Mouse (Mus musculus): Measurements from ENCODE around the gene Psme2.

Psme2 gene

GRCm38 (mm10) chr14:55590748-55591330, at the start of gene Psme2:
Gene Psme2, minus strand, starts transcription at chr14:55591113.
- DNase-seq: peak; percentile 75

- DNase-seq: no peak
These were observed 46.9 kb upstream of the Psme2 start, which contains the start of gene Gm49378 for GRCm38 (mm10) chr14:55637795-55638194. Gene Gm49378, minus strand, starts transcription at chr14:55637895.

GRCm38 (mm10) chr14:55635523-55636007, 44.7 kb upstream of the Psme2 start, which contains the start of gene Ipo4:
Gene Ipo4, minus strand, starts transcription at chr14:55635957.
- DNase-seq: peak; percentile 91

GRCm38 (mm10) chr14:55634874-55635522, 44.1 kb upstream of the Psme2 start:
- DNase-seq: no peak

GRCm38 (mm10) chr14:55629312-55629711, 38.4 kb upstream of the Psme2 start:
- DNase-seq: peak; percentile 87

GRCm38 (mm10) chr14:55628077-55628827, 37.3 kb upstream of the Psme2 start:
- no peak for DNase-seq

GRCm38 (mm10) chr14:55618486-55619195, 27.7 kb upstream of the Psme2 start:
- DNase-seq: no peak

- DNase-seq: no peak
These were observed 26.9 kb upstream of the Psme2 start, which contains the start of gene Rec8 for GRCm38 (mm10) chr14:55617822-55618221. Gene Rec8, plus strand, starts transcription at chr14:55618037.

- DNase-seq: no peak
These were observed 25.9 kb upstream of the Psme2 start for GRCm38 (mm10) chr14:55616844-55617243.

- no peak for DNase-seq
These were observed 25.0 kb upstream of the Psme2 start for GRCm38 (mm10) chr14:55615876-55616275.

- DNase-seq: no peak
These were observed 23.8 kb upstream of the Psme2 start for GRCm38 (mm10) chr14:55614565-55615178.

- DNase-seq: no peak
These were observed 22.4 kb upstream of the Psme2 start for GRCm38 (mm10) chr14:55613346-55613745.

- no peak for DNase-seq
These were observed 17.4 kb upstream of the Psme2 start for GRCm38 (mm10) chr14:55608339-55608738.

- no peak for DNase-seq
These were observed 15.0 kb upstream of the Psme2 start for GRCm38 (mm10) chr14:55605743-55606459.

- DNase-seq: no peak
These were observed 13.9 kb upstream of the Psme2 start for GRCm38 (mm10) chr14:55604823-55605222.

- DNase-seq: peak; percentile 95
These were observed 13.0 kb upstream of the Psme2 start for GRCm38 (mm10) chr14:55603633-55604576.

- no peak for DNase-seq
These were observed 12.3 kb upstream of the Psme2 start, which contains the start of gene Irf9 for GRCm38 (mm10) chr14:55603271-55603632. Gene Irf9, plus strand, starts transcription at chr14:55603571.

- DNase-seq: no peak
These were observed 7.8 kb upstream of the Psme2 start for GRCm38 (mm10) chr14:55598521-55599390.

GRCm38 (mm10) chr14:55596036-55596690, 5.2 kb upstream of the Psme2 start:
- DNase-seq: no peak
